Mouse (Mus musculus): ENCODE data around the gene Mcu. TPM values are rescaled to one million over a fixed set of nuclear protein-coding genes. Genes with fewer than 3 reads are reported as not detected.

The Mcu gene
- total RNA-seq, 2 experiments from 2014 or later = 21.8 to 24.0 TPM

- DNase-seq = peak in 1 of 2 experiments; percentile 27
- intact Hi-C loops (cut with DNase I) = loop anchor here (2.0 to 5.0 kb wide), 6 partner anchors 37 to 293 kb away; partner anchors contain the start of gene P4ha1
Measured at GRCm38 (mm10) chr10:59615411-59615810, 1.1 kb downstream of the Mcu start.

GRCm38 (mm10) chr10:59614141-59614540 is 2.4 kb downstream of the Mcu start:
- intact Hi-C loops (cut with DNase I) = loop anchor here (2.0 kb wide), 1 partner anchor 35 kb away; no protein-coding TSS in a partner anchor

GRCm38 (mm10) chr10:59613276-59613675 is 3.2 kb downstream of the Mcu start:
- intact Hi-C loops (cut with DNase I) = no loop called here
- no peak for DNase-seq

More at GRCm38 (mm10) chr10:59614141-59614540, 2.4 kb downstream of the Mcu start:
- DNase-seq = no peak

- intact Hi-C loops (cut with DNase I) = no loop called here
Measured at GRCm38 (mm10) chr10:59604879-59605464, 11.5 kb downstream of the Mcu start.

GRCm38 (mm10) chr10:59603843-59604242 is 12.6 kb downstream of the Mcu start:
- no peak for DNase-seq
- intact Hi-C loops (cut with DNase I) = no loop called here

More at GRCm38 (mm10) chr10:59604879-59605464, 11.5 kb downstream of the Mcu start:
- DNase-seq = no peak

GRCm38 (mm10) chr10:59602891-59603290 is 13.6 kb downstream of the Mcu start:
- intact Hi-C loops (cut with DNase I) = no loop called here
- DNase-seq = no peak

- no peak for DNase-seq
- intact Hi-C loops (cut with DNase I) = no loop called here
Measured at GRCm38 (mm10) chr10:59602043-59602442, 14.4 kb downstream of the Mcu start.

GRCm38 (mm10) chr10:59600516-59600915 is 16.0 kb downstream of the Mcu start:
- intact Hi-C loops (cut with DNase I) = no loop called here
- DNase-seq = no peak

- intact Hi-C loops (cut with DNase I) = no loop called here
- DNase-seq = no peak
Measured at GRCm38 (mm10) chr10:59593826-59594570, 22.5 kb downstream of the Mcu start.

GRCm38 (mm10) chr10:59590606-59591005 is 25.9 kb downstream of the Mcu start:
- no peak for DNase-seq
- intact Hi-C loops (cut with DNase I) = no loop called here

GRCm38 (mm10) chr10:59589856-59590255 is 26.6 kb downstream of the Mcu start:
- intact Hi-C loops (cut with DNase I) = no loop called here
- DNase-seq = no peak

- intact Hi-C loops (cut with DNase I) = no loop called here
- DNase-seq = no peak
Measured at GRCm38 (mm10) chr10:59589420-59589819, 27.1 kb downstream of the Mcu start.

GRCm38 (mm10) chr10:59588135-59588534 is 28.4 kb downstream of the Mcu start:
- DNase-seq = no peak
- intact Hi-C loops (cut with DNase I) = no loop called here

- intact Hi-C loops (cut with DNase I) = no loop called here
- no peak for DNase-seq
Measured at GRCm38 (mm10) chr10:59586821-59587220, 29.7 kb downstream of the Mcu start.

GRCm38 (mm10) chr10:59585621-59586020 is 30.9 kb downstream of the Mcu start:
- no peak for DNase-seq
- intact Hi-C loops (cut with DNase I) = no loop called here

GRCm38 (mm10) chr10:59581826-59582543 is 34.5 kb downstream of the Mcu start:
- intact Hi-C loops (cut with DNase I) = no loop called here

GRCm38 (mm10) chr10:59580593-59581149 is 35.8 kb downstream of the Mcu start:
- no peak for DNase-seq
- intact Hi-C loops (cut with DNase I) = no loop called here

More at GRCm38 (mm10) chr10:59581826-59582543, 34.5 kb downstream of the Mcu start:
- no peak for DNase-seq

GRCm38 (mm10) chr10:59579645-59580044 is 36.8 kb downstream of the Mcu start:
- intact Hi-C loops (cut with DNase I) = loop anchor here (2.0 kb wide), 1 partner anchor 35 kb away; no protein-coding TSS in a partner anchor
- DNase-seq = no peak

- DNase-seq = peak; percentile 37 to 53
Measured at GRCm38 (mm10) chr10:59577871-59578801, 38.4 kb downstream of the Mcu start.

GRCm38 (mm10) chr10:59576305-59576704 is 40.2 kb downstream of the Mcu start:
- intact Hi-C loops (cut with DNase I) = no loop called here
- DNase-seq = no peak

More at GRCm38 (mm10) chr10:59577871-59578801, 38.4 kb downstream of the Mcu start:
- intact Hi-C loops (cut with DNase I) = loop anchor here (2.0 kb wide), 1 partner anchor 37 kb away; no protein-coding TSS in a partner anchor

Measured in heart, postnatal 36 days (tissue).